Mouse (Mus musculus): ENCODE data around the gene Tnfsf10.

GRCm38 (mm10) chr3:27377935-27378334 lies 61.1 kb downstream of the Tnfsf10 start:
- TF ChIP-seq CTCF (IDR thresholded peaks at IDR 0.05; ENCODE audit: low read depth), result no peak
- no peak for TF ChIP-seq EP300 (IDR thresholded peaks at IDR 0.05; ENCODE audit: low read depth)

All from liver, embryonic 14.5 days (tissue).